Mouse (Mus musculus): ENCODE results near the gene Srebf1. TPM values are rescaled to one million over a fixed set of nuclear protein-coding genes. Genes with fewer than 3 reads are reported as not detected.

Gene Srebf1
- polyA plus RNA-seq, 1 experiment = 89.1 TPM

GRCm38 (mm10) chr11:60208712-60209111 lies 13.7 kb downstream of the Srebf1 start:
- no peaks in the 10 kb centered on the region for H3K36me3 ChIP-seq (ENCODE audit: control insufficient read depth, insufficient read depth, low read length)
- WGBS = 38% methylated on average over 4 of the region's 4 CpGs
- no peak for TF ChIP-seq POLR2A (IDR thresholded peaks at IDR 0.05; ENCODE audit: low read depth, low read length)
- no peak for TF ChIP-seq CTCF (conservative IDR thresholded peaks at IDR 0.05; ENCODE audit: insufficient read depth, insufficient read length, low read depth, low read length)
- H3K4me1 ChIP-seq (ENCODE audit: control insufficient read depth, insufficient read depth, low read length) = peaks cover 30% of the 10 kb centered on the region
- no peak for DNase-seq
- no peaks in the 10 kb centered on the region for H3K27me3 ChIP-seq (replicated peaks; ENCODE audit: control insufficient read depth, insufficient read depth, low read length)
- no peak overlapping the region for H3K27ac ChIP-seq (ENCODE audit: insufficient read depth, low read depth, low read length)
- 0 out of 2 replicates have a peak overlapping the region, but pooled peaks have one; percentile 2 for H3K4me3 ChIP-seq (ENCODE audit: insufficient read depth, low read depth, low read length)

DNA sequence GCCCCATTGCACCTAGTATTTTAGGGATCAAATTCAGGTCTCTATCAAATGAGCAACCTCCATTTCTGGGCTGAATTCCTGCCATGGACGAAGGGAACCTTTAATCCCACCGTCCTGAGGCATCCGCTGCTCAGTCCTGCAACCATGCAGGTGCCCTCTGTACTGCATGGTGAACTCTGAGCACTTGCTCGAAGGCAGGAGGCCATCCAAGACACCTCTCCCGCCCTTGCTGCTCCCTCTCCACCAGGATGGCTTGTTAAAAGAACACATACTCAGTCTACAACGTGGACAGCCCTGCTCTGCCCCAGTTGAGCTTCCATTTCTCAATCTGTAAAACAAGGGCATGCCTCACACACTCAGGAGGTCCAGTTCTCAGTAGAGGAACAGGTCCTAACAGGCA lies 14.2 kb downstream of the Srebf1 start:
- 34% methylated on average over 6 of the region's 6 CpGs for WGBS
- Histone ChIP-seq H3K27me3 (replicated peaks; ENCODE audit: control insufficient read depth, insufficient read depth, low read length) (no peaks in the 10 kb centered on the region), H3K27ac (ENCODE audit: insufficient read depth, low read depth, low read length) (0 out of 2 replicates have a peak overlapping the region, but pooled peaks have one; percentile 7), H3K36me3 (ENCODE audit: control insufficient read depth, insufficient read depth, low read length) (no peaks in the 10 kb centered on the region), H3K4me1 (ENCODE audit: control insufficient read depth, insufficient read depth, low read length) (peaks cover 30% of the 10 kb centered on the region), H3K4me3 (ENCODE audit: insufficient read depth, low read depth, low read length) (no peak overlapping the region)
- peak; percentile 63 for DNase-seq
- TF ChIP-seq CTCF (conservative IDR thresholded peaks at IDR 0.05; ENCODE audit: insufficient read depth, insufficient read length, low read depth, low read length) = 0 out of 2 replicates have a peak, but pooled peaks have one; percentile 10
- TF ChIP-seq POLR2A (IDR thresholded peaks at IDR 0.05; ENCODE audit: low read depth, low read length) = no peak

DNA sequence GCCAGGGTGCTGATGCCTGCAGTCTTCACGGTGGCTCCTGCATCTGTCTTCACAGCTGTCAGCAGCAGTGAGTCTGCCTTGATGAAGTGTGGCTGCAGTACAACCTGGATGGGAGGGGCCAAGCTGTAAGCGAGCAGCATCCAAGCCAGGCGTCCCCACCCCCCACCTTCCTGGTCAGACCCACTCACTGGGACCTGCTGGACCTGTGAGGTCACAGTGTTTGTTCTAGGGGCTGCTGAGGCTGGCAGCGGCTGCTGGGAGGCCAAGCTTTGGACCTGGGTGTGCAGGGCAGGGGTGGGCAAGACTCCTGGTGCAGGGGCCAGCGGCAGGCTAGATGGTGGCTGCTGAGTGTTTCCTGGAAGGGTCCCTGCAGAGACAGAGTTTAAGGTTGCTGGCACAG lies 16.2 kb downstream of the Srebf1 start:
- Histone ChIP-seq H3K36me3 (ENCODE audit: control insufficient read depth, insufficient read depth, low read length) (no peaks in the 10 kb centered on the region; the same call in 1 of the 2 replicates), H3K4me1 (ENCODE audit: control insufficient read depth, insufficient read depth, low read length) (peaks cover 29% of the 10 kb centered on the region), H3K27ac (ENCODE audit: insufficient read depth, low read depth, low read length) (no peak overlapping the region), H3K4me3 (ENCODE audit: insufficient read depth, low read depth, low read length) (no peak overlapping the region), H3K27me3 (replicated peaks; ENCODE audit: control insufficient read depth, insufficient read depth, low read length) (no peaks in the 10 kb centered on the region)
- WGBS = 58% methylated on average over 5 of the region's 5 CpGs
- TF ChIP-seq CTCF (conservative IDR thresholded peaks at IDR 0.05; ENCODE audit: insufficient read depth, insufficient read length, low read depth, low read length) = no peak
- TF ChIP-seq POLR2A (IDR thresholded peaks at IDR 0.05; ENCODE audit: low read depth, low read length) = no peak
- DNase-seq = no peak

DNA sequence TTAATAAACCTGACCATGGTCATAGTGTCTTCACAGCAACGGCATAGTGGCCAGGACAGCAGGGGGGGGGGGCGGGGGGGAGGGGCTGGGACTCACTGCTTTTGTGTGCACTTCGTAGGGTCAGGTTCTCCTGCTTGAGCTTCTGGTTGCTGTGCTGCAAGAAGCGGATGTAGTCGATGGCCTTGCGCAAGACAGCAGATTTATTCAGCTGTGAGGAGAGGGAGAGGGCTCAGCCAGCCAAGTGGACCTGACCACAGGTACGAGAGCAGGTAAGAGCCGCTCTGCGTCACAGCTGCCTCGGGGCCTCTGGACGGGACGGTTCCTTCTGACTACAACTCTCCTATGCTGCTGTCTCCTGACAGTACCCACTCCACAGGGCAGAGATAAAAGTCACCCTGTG lies 17.4 kb downstream of the Srebf1 start:
- Histone ChIP-seq H3K27me3 (replicated peaks; ENCODE audit: control insufficient read depth, insufficient read depth, low read length) (no peaks in the 10 kb centered on the region), H3K27ac (ENCODE audit: insufficient read depth, low read depth, low read length) (no peak overlapping the region), H3K4me1 (ENCODE audit: control insufficient read depth, insufficient read depth, low read length) (peaks cover 21% of the 10 kb centered on the region), H3K4me3 (ENCODE audit: insufficient read depth, low read depth, low read length) (no peak overlapping the region), H3K36me3 (ENCODE audit: control insufficient read depth, insufficient read depth, low read length) (no peaks in the 10 kb centered on the region; the same call in 1 of the 2 replicates)
- WGBS = 89% methylated on average over 12 of the region's 12 CpGs
- no peak for DNase-seq
- no peak for TF ChIP-seq POLR2A (IDR thresholded peaks at IDR 0.05; ENCODE audit: low read depth, low read length)
- no peak for TF ChIP-seq CTCF (conservative IDR thresholded peaks at IDR 0.05; ENCODE audit: insufficient read depth, insufficient read length, low read depth, low read length)

GRCm38 (mm10) chr11:60202710-60203638 lies 19.4 kb downstream of the Srebf1 start:
- no peaks in the 10 kb centered on the region for H3K27me3 ChIP-seq (replicated peaks; ENCODE audit: control insufficient read depth, insufficient read depth, low read length)
- DNase-seq = no peak
- no peak overlapping the region for H3K4me3 ChIP-seq (ENCODE audit: insufficient read depth, low read depth, low read length)
- no peak overlapping the region for H3K27ac ChIP-seq (ENCODE audit: insufficient read depth, low read depth, low read length)
- TF ChIP-seq CTCF (conservative IDR thresholded peaks at IDR 0.05; ENCODE audit: insufficient read depth, insufficient read length, low read depth, low read length) (no peak), POLR2A (IDR thresholded peaks at IDR 0.05; ENCODE audit: low read depth, low read length) (no peak)
- H3K36me3 ChIP-seq (ENCODE audit: control insufficient read depth, insufficient read depth, low read length) = no peaks in the 10 kb centered on the region; the same call in 1 of the 2 replicates
- peaks cover 1% of the 10 kb centered on the region; the same call in 1 of the 2 replicates for H3K4me1 ChIP-seq (ENCODE audit: control insufficient read depth, insufficient read depth, low read length)
- WGBS = 92% methylated on average over 26 of the region's 26 CpGs

- Histone ChIP-seq H3K27ac (ENCODE audit: insufficient read depth, low read depth, low read length) (no peak overlapping the region), H3K36me3 (ENCODE audit: control insufficient read depth, insufficient read depth, low read length) (no peaks in the 10 kb centered on the region; the same call in 1 of the 2 replicates), H3K4me3 (ENCODE audit: insufficient read depth, low read depth, low read length) (no peak overlapping the region), H3K4me1 (ENCODE audit: control insufficient read depth, insufficient read depth, low read length) (no peaks in the 10 kb centered on the region), H3K27me3 (replicated peaks; ENCODE audit: control insufficient read depth, insufficient read depth, low read length) (no peaks in the 10 kb centered on the region)
- no peak for DNase-seq
- TF ChIP-seq POLR2A (IDR thresholded peaks at IDR 0.05; ENCODE audit: low read depth, low read length) (no peak), CTCF (conservative IDR thresholded peaks at IDR 0.05; ENCODE audit: insufficient read depth, insufficient read length, low read depth, low read length) (no peak)
- 74% methylated on average over 11 of the region's 11 CpGs for WGBS
These were observed 22.0 kb downstream of the Srebf1 start for GRCm38 (mm10) chr11:60200384-60200783.

DNA sequence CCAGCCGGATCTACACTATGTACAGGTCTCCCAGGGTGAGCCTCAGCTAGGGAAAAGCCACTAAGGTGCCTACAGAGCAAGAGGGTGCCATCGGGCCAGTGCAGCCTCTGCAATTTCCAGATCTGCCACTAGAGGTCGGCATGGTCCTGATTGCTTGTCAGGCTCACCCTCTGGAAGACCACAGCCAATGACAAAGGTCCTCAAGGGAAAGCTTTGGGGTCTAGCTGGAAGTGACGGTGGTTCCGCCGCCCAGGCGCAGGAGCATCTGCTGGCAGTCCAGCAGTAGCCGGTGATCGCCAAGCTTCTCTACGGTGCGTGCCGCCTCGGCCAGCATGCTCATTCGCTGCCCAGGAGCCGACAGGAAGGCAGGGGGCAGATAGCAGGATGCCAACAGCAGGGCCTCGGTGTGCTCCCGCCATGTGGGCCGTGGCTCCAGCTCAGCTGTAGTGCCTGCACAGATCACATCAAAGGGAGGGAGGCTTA lies 22.6 kb downstream of the Srebf1 start:
- H3K27me3 ChIP-seq (replicated peaks; ENCODE audit: control insufficient read depth, insufficient read depth, low read length) = no peaks in the 10 kb centered on the region
- H3K27ac ChIP-seq (ENCODE audit: insufficient read depth, low read depth, low read length) = no peak overlapping the region
- no peak for TF ChIP-seq POLR2A (IDR thresholded peaks at IDR 0.05; ENCODE audit: low read depth, low read length)
- TF ChIP-seq CTCF (conservative IDR thresholded peaks at IDR 0.05; ENCODE audit: insufficient read depth, insufficient read length, low read depth, low read length) = peak; percentile 90
- 17% methylated on average over 18 of the region's 18 CpGs for WGBS
- no peak overlapping the region for H3K4me3 ChIP-seq (ENCODE audit: insufficient read depth, low read depth, low read length)
- no peaks in the 10 kb centered on the region; the same call in 1 of the 2 replicates for H3K36me3 ChIP-seq (ENCODE audit: control insufficient read depth, insufficient read depth, low read length)
- peak; percentile 93 for DNase-seq
- H3K4me1 ChIP-seq (ENCODE audit: control insufficient read depth, insufficient read depth, low read length) = no peaks in the 10 kb centered on the region
